In the genomic region with DNA sequence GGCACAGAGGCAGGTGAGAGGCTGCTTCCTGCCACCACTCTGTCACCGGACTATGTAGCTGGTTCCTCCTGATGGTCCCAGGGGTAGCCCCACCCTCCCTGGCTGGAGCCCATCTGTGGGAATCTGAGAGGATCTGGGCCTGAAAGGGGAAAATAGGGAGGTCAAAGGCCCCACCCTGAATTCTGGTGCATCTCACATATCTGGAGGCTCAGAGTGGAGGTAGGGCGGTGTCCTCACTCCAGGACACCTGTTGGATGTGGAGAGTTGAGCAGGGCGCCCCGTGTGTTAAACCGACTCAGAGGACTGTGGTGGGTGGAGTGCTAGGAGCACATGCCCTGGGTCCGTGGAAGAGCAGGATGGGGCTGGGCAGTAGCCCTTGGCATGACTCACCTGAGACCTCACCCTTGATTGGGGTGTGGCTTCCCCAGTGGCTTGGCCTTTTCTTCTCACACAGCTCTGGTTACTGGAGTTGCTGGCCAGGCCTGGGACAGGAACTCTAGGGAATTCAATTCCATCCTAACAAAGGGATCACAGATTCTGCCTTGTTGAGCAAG, we compare ENCODE assay signal across 9 mouse cellular contexts. TPM values are rescaled to one million over a fixed set of nuclear protein-coding genes. Genes with fewer than 3 reads are reported as not detected.
DNase-seq lines count a peak whose midpoint lies in the region; ATAC-seq and TF ChIP-seq lines count a peak whose summit lies in the region.
"Had no signal": no experiment of that assay in that cellular context is flagged by ENCODE, and none has a peak within 500 bp of the region (broad histone marks: within the 10 kb centered on the region; RNA-seq: fewer than 3 reads in every experiment).

A gene (minus strand): TSS at position 256 of the 554 bp plus-strand sequence.

- no peak within 1 kb of the TSS for H3K4me2 ChIP-seq in stomach, postnatal 0 days (replicated peaks; ENCODE audit: low read depth)
- H3K4me2 ChIP-seq: liver, embryonic 15.5 days had no signal

- no peak within 1 kb of the TSS for H3K9ac ChIP-seq in stomach, postnatal 0 days (ENCODE audit: low read length)
- H3K9ac ChIP-seq: liver, embryonic 15.5 days had no signal

- H3K4me1 ChIP-seq in heart, embryonic 10.5 days, result peaks cover 8% of the 10 kb centered on the region; the same call in 1 of the 2 replicates
- no peaks in the 10 kb centered on the region for H3K4me1 ChIP-seq in thymus, adult 2 months (replicated peaks; ENCODE audit: control insufficient read depth, insufficient read depth, low read length)
- peaks cover 6% of the 10 kb centered on the region for H3K4me1 ChIP-seq in limb, embryonic 10.5 days
- no peaks in the 10 kb centered on the region for H3K4me1 ChIP-seq in stomach, postnatal 0 days (replicated peaks; ENCODE audit: control insufficient read depth, insufficient read depth)
- H3K4me1 ChIP-seq: liver, embryonic 15.5 days had no signal

- H3K36me3 ChIP-seq in heart, embryonic 10.5 days, result no peaks in the 10 kb centered on the region
- H3K36me3 ChIP-seq in thymus, adult 2 months (ENCODE audit: control insufficient read depth, insufficient read depth, low read length), result no peaks in the 10 kb centered on the region
- no peaks in the 10 kb centered on the region for H3K36me3 ChIP-seq in limb, embryonic 10.5 days
- no peaks in the 10 kb centered on the region for H3K36me3 ChIP-seq in stomach, postnatal 0 days (ENCODE audit: control insufficient read depth, insufficient read depth, low read length)
- H3K36me3 ChIP-seq: liver, embryonic 15.5 days had no signal

- H3K27me3 ChIP-seq in heart, embryonic 10.5 days (ENCODE audit: insufficient read depth, poor library complexity, severe bottlenecking), result peaks cover 41% of the 10 kb centered on the region
- H3K27me3 ChIP-seq in thymus, adult 2 months (ENCODE audit: control insufficient read depth, insufficient read depth, low read length), result no peaks in the 10 kb centered on the region
- peaks cover 44% of the 10 kb centered on the region for H3K27me3 ChIP-seq in limb, embryonic 10.5 days (ENCODE audit: low read depth, poor library complexity, severe bottlenecking)
- no peaks in the 10 kb centered on the region for H3K27me3 ChIP-seq in stomach, postnatal 0 days (ENCODE audit: control insufficient read depth, insufficient read depth, low read length)

- intact Hi-C loops in heart, postnatal 25 days (cut with DNase I), result no loop called here

- 70% methylated on average over 6 of the region's 6 CpGs for WGBS in heart, embryonic 10.5 days
- WGBS in thymus, adult 2 months, result 94% methylated on average over 6 of the region's 6 CpGs
- 80% methylated on average over 6 of the region's 6 CpGs for WGBS in limb, embryonic 10.5 days
- 47% methylated on average over 6 of the region's 6 CpGs for WGBS in stomach, postnatal 0 days

- H3K27ac ChIP-seq in heart, embryonic 10.5 days, result no peak within 1 kb of the TSS
- no peak within 1 kb of the TSS for H3K27ac ChIP-seq in thymus, adult 2 months (ENCODE audit: control insufficient read depth, insufficient read depth, low read length)
- no peak within 1 kb of the TSS for H3K27ac ChIP-seq in limb, embryonic 10.5 days
- H3K27ac ChIP-seq in stomach, postnatal 0 days (replicated peaks), result peak within 1 kb of the TSS; percentile 53
- H3K27ac ChIP-seq: liver, embryonic 15.5 days had no signal

- no peak for TF ChIP-seq CTCF in thymus, adult 2 months (IDR thresholded peaks at IDR 0.05; ENCODE audit: borderline replicate concordance, control insufficient read depth, extremely low read depth, insufficient read depth, low read length, poor library complexity)
- 0 out of 2 replicates have a peak, but pooled peaks have one; percentile 5 for TF ChIP-seq CTCF in stomach, postnatal 0 days (IDR thresholded peaks at IDR 0.05; ENCODE audit: low read depth)

- peak; percentile 94 for ATAC-seq in stomach, postnatal 0 days (ENCODE audit: low FRiP score, low TSS enrichment)

- no peaks in the 10 kb centered on the region for H3K9me3 ChIP-seq in heart, embryonic 10.5 days
- H3K9me3 ChIP-seq in limb, embryonic 10.5 days (replicated peaks), result no peaks in the 10 kb centered on the region
- H3K9me3 ChIP-seq in stomach, postnatal 0 days (ENCODE audit: control insufficient read depth, low read length), result no peaks in the 10 kb centered on the region
- H3K9me3 ChIP-seq: liver, embryonic 15.5 days had no signal

- no peak for TF ChIP-seq POLR2A in thymus, adult 2 months (IDR thresholded peaks at IDR 0.05; ENCODE audit: control insufficient read depth, extremely low read depth, insufficient read depth, low read length, poor library complexity)

- TF ChIP-seq EP300 in stomach, postnatal 0 days (optimal IDR thresholded peaks at IDR 0.05), result no peak

- no peak for DNase-seq in heart, embryonic 10.5 days (ENCODE audit: low spot score)
- DNase-seq in heart, adult 8-10 months (ENCODE audit: low spot score), result no peak
- no peak for DNase-seq in thymus, adult 2 months
- DNase-seq in thymus, postnatal 14 days, result no peak
- no peak for DNase-seq in limb, embryonic 10.5 days (ENCODE audit: low spot score)
- peak; percentile 78 for DNase-seq in stomach, postnatal 0 days (ENCODE audit: low spot score)
- no peak for DNase-seq in ovary, postnatal 36 days (ENCODE audit: low spot score)
- DNase-seq in heart, postnatal 25 days (ENCODE audit: low spot score), result no peak

- no peak within 1 kb of the TSS for H3K4me3 ChIP-seq in heart, embryonic 10.5 days
- H3K4me3 ChIP-seq in thymus, adult 2 months (ENCODE audit: control insufficient read depth, insufficient read depth, low read length), result no peak within 1 kb of the TSS
- H3K4me3 ChIP-seq in limb, embryonic 10.5 days, result no peak within 1 kb of the TSS
- no peak within 1 kb of the TSS for H3K4me3 ChIP-seq in stomach, postnatal 0 days (ENCODE audit: low read depth, low read length)
- H3K4me3 ChIP-seq: liver, embryonic 15.5 days had no signal

RNA-seq across cellular contexts. Expression of the gene that starts here (rescaled TPM):
- polyA plus RNA-seq in heart, embryonic 10.5 days (2016; fragmentation: Nextera tagmentation; extraction: Ambion mirVana), result 10.9 and 13.0 TPM in 2 replicates
- 10 to 100 TPM in 1 of 4 experiments, 1 to 10 TPM in 3; 8.7 to 10.4 (median 8.9) TPM for total RNA-seq in heart, adult 8-10 months (2022)
- 10.3 and 15.8 TPM in 2 replicates for polyA plus RNA-seq in thymus, adult 2 months (2012; rRNA removed)
- 9.7 and 10.1 TPM in 2 replicates for polyA plus RNA-seq in limb, embryonic 10.5 days (2016; fragmentation: Nextera tagmentation; extraction: Ambion mirVana)
- 9.1 and 9.7 TPM in 2 replicates for polyA plus RNA-seq in stomach, postnatal 0 days (2015; fragmentation: Nextera tagmentation; extraction: Ambion mirVana)
- 1 to 10 TPM; 7.5 to 8.1 TPM for total RNA-seq in heart, postnatal 25 days (2021)
